Mouse (Mus musculus) spleen, adult 2 months (tissue): ENCODE data around the gene Slc29a3.

Source experiments
- CTCF ChIP-seq: fragments of 200-500 bp; IDR thresholded peaks from 2 replicates; pipeline ENCODE4 v1.5.1; 2011; ENCODE audit warnings: mild to moderate bottlenecking, inconsistent platforms; ENCODE audit not compliant: insufficient read depth, insufficient read length, insufficient replicate concordance; ENCODE audit errors: extremely low read depth
- POLR2A ChIP-seq: fragments of 200-500 bp; IDR thresholded peaks from 2 replicates; pipeline ENCODE4 v1.6.1; 2011; ENCODE audit warnings: low read depth, low read length, inconsistent platforms

DNA sequence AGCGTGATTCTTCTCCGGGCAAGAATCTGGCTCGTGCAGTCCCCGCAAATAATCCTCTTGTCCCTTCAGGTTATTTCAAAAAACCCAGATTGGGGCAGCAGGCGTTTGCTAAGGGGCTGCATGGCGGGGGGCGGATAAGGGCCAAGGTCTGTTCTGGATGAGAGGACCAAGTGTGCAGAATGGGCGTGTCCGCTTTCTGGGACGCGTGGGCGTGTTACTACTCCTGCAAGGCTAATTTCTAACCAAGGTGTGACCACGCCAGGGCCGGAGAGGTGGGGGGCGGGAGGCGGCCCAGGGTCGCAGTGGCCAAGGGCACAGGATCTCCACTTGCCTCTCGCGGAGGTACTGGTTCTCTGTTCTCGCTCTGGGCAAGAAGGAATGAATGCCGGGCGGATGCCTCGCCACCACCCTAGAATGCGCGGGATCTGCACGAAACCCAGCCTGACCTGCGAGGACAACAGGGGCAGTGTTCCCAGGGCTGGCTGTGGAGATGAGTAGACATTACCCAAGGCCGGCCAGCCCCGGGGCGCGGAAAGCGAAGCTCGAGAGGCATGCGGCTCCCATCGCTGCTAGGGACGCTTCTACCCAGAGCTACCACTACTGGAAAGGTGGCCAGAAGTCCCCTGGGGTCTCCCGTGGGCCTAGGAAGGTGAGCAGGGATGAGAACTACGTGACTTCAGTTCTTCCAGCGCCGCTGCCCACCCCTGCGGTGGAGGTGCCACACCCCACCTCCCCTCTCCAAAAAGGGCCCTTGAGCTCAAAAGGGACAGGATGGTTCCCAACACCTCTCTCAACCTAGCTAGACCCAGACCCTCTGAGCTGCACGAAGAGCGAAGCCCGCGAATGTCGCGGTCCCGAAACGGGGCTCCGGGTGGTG, 66.6 kb downstream of the Slc29a3 start:
- TF ChIP-seq CTCF (no peak), POLR2A (no peak)
